Mouse (Mus musculus) ovary, postnatal 14 days (tissue): ENCODE measurements at regions not wholly inside any gene's neighbourhood (a gene's known extent, or its start where the extent isn't known, plus 50 kb on each side); places are given as distances from the start of the nearest gene placed in this dataset.

Source experiments
- DNase-seq: peaks from one replicate; pipeline ENCODE4 v3.0.0; 2022; ENCODE audit warnings: low spot score

- no peak for DNase-seq
Measured at GRCm38 (mm10) chr19:6645912-6646311, 103.1 kb upstream of the Slc22a12 start.

- DNase-seq, result no peak
Measured at GRCm38 (mm10) chr19:6644871-6645270, 102.0 kb upstream of the Slc22a12 start.

DNA sequence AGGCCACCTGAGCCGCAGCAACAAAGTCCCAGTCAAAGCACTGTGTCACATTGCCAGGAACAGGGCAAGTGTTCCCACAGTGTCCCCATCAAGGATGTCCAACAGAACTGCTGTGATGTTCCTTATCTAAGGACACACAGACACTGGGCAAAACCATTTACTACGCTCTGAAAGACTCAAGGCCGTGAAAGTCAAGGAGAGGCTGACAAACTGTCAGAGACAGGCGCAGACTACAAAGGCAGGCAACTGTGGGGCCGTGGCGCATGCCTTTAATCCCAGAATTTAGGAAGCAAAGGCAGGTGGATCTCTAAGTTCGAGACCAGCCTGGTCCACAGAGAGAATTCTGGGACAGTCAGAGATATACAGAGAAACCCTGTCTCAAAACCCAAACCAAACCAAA, 96.8 kb upstream of the Slc22a12 start:
- no peak for DNase-seq

- no peak for DNase-seq
Measured at GRCm38 (mm10) chr19:6633400-6633799, 90.6 kb upstream of the Slc22a12 start.

DNA sequence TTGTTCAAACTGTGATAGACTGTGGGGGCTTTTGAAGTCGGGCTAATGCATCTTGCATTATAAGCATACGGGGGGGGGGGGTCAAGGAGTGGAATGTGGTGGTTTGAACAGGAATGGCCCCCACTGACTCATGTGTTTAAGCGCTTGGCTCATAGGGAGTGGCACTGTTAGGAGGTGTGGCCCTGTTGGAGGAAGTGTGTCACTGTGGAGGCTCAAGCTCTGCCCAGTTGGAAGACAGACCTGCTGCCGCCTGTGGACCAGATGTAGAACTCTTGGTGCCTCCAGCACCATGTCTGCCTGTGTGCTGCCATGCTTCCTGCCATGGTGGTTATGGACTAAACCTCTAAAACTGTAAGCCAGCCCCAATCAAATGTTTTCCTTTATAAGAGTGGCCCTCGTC, 89.0 kb upstream of the Slc22a12 start:
- DNase-seq, result no peak

DNA sequence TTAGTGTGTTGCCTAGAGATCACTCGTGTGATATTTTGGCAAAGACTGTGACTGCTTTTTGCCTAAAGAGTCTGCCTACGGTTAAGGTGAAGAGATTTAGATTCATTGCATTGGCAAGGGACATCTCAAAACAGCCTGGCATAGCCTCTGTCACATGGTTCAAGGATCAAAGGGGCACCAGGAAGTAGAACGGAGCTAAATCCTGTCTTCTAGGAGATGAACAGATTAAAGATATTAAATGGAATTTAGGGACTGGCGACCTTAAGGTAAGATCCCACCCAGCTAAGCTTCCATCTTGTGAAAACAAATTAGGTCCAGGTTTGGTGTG, 87.7 kb upstream of the Slc22a12 start:
- no peak for DNase-seq

GRCm38 (mm10) chr19:6629911-6630612, 87.2 kb upstream of the Slc22a12 start:
- no peak for DNase-seq

GRCm38 (mm10) chr19:6625574-6625973, 82.7 kb upstream of the Slc22a12 start:
- DNase-seq, result no peak

DNA sequence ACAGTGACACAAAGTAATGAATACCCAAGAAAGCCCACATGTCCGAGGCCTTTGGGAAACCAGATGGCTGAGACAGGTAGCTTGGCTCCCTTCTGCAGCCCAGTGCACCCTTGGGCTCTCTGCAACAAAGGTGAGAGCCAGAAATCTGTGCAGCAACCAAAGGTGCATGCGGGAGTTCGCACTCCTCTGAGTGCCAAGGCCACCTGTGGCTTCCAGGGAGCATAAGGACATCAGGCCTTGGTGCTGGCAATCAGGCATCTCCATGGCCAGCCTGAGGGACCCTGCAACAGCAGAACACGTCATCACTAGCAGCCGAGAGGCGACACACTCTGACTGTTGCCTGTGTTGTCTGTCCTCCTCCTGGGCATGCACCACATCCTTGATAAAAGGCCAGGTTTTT, 78.2 kb upstream of the Slc22a12 start:
- DNase-seq, result no peak

- DNase-seq, result no peak
Measured at GRCm38 (mm10) chr19:6619546-6619945, 76.7 kb upstream of the Slc22a12 start.

DNA sequence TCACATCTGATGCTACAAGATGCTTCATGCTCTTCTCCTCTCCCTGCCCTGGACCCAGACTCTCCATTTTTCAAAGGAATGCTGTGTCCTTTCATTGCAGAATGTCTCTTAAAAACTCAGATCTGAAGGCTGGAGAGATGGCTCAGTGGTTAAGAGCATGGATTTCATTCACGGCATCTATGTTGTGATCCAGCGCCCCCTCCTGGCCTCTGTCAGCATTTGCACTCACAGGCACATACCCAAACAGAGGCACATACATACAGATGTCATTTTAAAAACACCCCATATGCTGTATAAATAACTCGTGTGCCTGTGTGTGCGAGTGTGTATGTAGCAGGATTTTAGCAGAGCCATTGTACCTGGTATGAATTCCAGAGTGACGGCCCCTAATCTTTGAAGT, 73.8 kb upstream of the Slc22a12 start:
- no peak for DNase-seq

DNA sequence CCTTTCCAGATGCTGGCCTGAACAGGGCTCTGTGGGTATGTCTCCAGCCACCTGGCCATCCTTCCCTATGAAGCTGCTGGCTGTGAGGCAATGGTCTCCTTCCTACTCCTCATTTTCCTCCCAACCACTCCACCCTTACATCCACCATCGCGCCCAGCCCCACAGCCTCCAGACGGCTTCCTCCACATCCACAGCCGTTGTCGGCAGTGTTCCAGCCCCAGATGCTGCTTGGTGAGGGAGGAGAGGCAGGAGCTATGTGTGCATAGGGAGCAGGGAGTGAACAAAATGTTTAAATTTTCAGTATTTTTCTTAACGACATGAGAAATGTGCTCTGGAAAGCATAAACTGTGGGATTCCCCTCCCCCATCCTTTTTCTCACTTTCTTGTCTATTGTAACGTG, 69.6 kb upstream of the Slc22a12 start:
- no peak for DNase-seq

DNA sequence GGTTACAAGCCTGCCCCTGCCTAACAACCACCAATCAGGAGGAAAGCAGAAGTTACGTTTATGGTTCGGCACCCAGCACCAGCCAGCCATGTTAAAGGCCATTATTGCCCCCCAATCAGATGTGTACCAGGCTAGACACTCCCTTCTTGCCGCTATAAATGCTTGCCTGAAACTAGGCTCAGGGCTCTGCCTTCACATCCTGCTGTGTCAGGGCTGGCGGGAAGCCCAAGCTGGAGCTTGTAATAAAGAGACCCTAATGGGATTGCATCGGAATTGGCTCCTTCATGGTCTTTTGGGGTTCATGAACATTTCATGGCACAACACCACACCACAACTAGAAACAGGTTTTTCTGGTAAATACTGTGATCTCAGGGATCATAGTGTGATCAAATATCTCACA, 69.1 kb upstream of the Slc22a12 start:
- DNase-seq, result no peak

GRCm38 (mm10) chr19:6610715-6611114, 67.9 kb upstream of the Slc22a12 start:
- DNase-seq, result no peak

- no peak for DNase-seq
Measured at GRCm38 (mm10) chr19:6610051-6610450, 67.2 kb upstream of the Slc22a12 start.

DNA sequence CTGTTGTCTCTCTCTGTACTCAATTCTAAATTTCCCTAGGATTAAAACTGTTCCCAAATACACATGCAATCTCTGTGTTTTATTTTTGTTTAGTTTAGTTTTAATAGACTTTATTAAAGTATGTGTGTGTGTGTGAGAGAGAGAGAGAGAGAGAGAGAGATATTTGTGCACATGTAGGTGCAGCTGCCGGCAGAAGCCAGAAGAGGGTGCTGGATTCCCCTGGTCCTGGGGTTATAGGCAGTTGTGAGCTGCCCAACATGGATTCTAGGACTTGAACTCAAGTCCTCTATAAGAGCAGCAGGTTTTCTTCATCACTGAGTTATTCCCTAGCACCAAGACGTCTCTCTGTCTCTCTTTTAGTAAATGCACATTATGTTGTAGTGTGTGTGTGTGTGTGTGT, 64.7 kb upstream of the Slc22a12 start:
- DNase-seq, result no peak

GRCm38 (mm10) chr19:6606667-6607066, 63.8 kb upstream of the Slc22a12 start:
- DNase-seq, result no peak

DNA sequence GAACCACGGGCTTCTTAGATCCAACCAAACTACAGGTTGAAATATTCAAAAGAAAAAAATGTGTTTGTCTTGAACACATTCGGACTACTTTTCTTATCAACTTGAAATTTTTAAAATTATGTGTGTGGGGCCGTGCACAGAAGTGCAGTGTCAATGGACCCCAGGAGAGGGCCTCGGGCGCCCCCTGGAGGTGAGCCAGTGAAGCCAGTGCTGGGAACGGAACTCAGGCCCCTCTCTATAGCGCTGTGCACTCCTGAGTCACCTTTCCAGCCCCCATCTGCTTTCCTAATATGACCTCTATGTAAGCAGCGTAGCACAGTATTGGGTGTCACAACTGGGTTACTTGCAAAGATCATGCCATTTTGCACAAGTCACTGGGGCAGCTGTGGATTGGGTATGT, 61.9 kb upstream of the Slc22a12 start:
- DNase-seq, result no peak

DNA sequence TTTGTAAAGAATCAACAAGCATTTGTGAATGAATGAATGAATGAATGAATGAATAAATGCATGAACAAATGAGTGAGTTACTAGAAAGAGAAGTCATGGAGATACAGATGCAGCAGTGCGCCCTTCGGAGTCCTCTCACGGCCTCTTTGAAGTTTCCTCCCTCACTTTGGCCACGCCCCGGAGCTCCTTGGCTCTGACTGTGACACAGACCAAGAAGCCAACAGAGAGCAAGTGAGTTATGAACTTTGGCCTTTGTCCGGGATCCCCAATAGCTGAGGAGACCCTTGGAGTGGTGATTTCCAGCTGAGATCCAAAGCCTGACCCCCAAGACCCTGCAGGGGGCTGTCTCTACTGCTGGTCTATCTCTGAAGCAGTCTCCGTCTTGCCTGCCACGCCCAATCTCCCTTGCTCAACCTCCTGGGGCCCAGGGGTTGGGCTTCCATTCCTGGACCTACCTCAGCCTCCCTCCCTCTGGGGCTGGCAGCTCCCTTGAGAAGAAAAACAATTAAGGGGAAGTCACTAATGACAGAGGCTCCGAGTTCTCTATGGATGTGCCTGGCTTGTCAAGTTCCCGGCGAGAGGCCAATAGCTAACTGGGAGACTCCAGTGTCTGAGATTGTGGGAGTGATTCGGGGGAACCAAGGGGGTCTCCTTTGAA, 58.2 kb upstream of the Slc22a12 start:
- DNase-seq, result no peak

- DNase-seq, result no peak
Measured at GRCm38 (mm10) chr19:6599281-6599680, 56.4 kb upstream of the Slc22a12 start.

- no peak for DNase-seq
Measured at GRCm38 (mm10) chr19:6598186-6598585, 55.4 kb upstream of the Slc22a12 start.

GRCm38 (mm10) chr19:6595801-6596200, 53.0 kb upstream of the Slc22a12 start:
- DNase-seq, result no peak
